Mouse (Mus musculus) activated CD4-positive, CD25-positive, alpha-beta regulatory T cell, adult 4 months (primary cell): ENCODE measurements around the gene Muc20. TPM values are rescaled to one million over a fixed set of nuclear protein-coding genes. Genes with fewer than 3 reads are reported as not detected.

Source experiments
- ATAC-seq: one replicate; pipeline ENCODE4 v1.8.0; 2017
- polyA plus RNA-seq, 2 experiments: library from polyadenylated mRNA; unstranded; fragments of 100-300 nt; shearing (Covaris generic); gene quantifications; one replicate each; pipeline ENCODE4 v1.2.1; 2017

Muc20 gene
- polyA plus RNA-seq, 2 experiments from 2014 or later = 0.27 to 0.81 TPM

GRCm38 (mm10) chr16:32795177-32795576, 2.1 kb downstream of the Muc20 start:
- ATAC-seq = no peak

GRCm38 (mm10) chr16:32790056-32790455, 7.2 kb downstream of the Muc20 start:
- no peak for ATAC-seq

- ATAC-seq = no peak
Observed at GRCm38 (mm10) chr16:32784840-32785239, 12.4 kb downstream of the Muc20 start.

GRCm38 (mm10) chr16:32783324-32784062, 13.7 kb downstream of the Muc20 start:
- ATAC-seq = no peak

- ATAC-seq = no peak
Observed at GRCm38 (mm10) chr16:32778956-32779355, 18.3 kb downstream of the Muc20 start.

GRCm38 (mm10) chr16:32776676-32777075, 20.6 kb downstream of the Muc20 start:
- no peak for ATAC-seq

- no peak for ATAC-seq
Observed at GRCm38 (mm10) chr16:32766904-32767303, 30.3 kb downstream of the Muc20 start.

- ATAC-seq = no peak
Observed at GRCm38 (mm10) chr16:32764961-32765360, 32.3 kb downstream of the Muc20 start.

- ATAC-seq = no peak
Observed at GRCm38 (mm10) chr16:32764550-32764949, 32.7 kb downstream of the Muc20 start.

GRCm38 (mm10) chr16:32750242-32751127, 46.8 kb downstream of the Muc20 start:
- peak; percentile 93 for ATAC-seq

- no peak for ATAC-seq
Observed at GRCm38 (mm10) chr16:32745852-32746251, 51.4 kb downstream of the Muc20 start.

GRCm38 (mm10) chr16:32742712-32743111, 54.5 kb downstream of the Muc20 start:
- ATAC-seq = no peak

- ATAC-seq = no peak
Observed at GRCm38 (mm10) chr16:32741366-32741765, 55.9 kb downstream of the Muc20 start.

- ATAC-seq = no peak
Observed at GRCm38 (mm10) chr16:32740003-32740663, 57.1 kb downstream of the Muc20 start.

- no peak for ATAC-seq
Observed at GRCm38 (mm10) chr16:32736022-32736421, 61.2 kb downstream of the Muc20 start.

- no peak for ATAC-seq
Observed at GRCm38 (mm10) chr16:32735586-32735985, 61.6 kb downstream of the Muc20 start, which contains the start of gene Muc4. TSS of gene Muc4 (plus strand) at chr16:32735886.

- no peak for ATAC-seq
Observed at GRCm38 (mm10) chr16:32733213-32733612, 64.0 kb downstream of the Muc20 start.

- no peak for ATAC-seq
Observed at GRCm38 (mm10) chr16:32728730-32729129, 68.5 kb downstream of the Muc20 start.

- ATAC-seq = no peak
Observed at GRCm38 (mm10) chr16:32728240-32728639, 69.0 kb downstream of the Muc20 start.
